Mouse (Mus musculus) erythroid progenitor cell, adult 5-6 weeks (primary cell): ENCODE results near the gene Tmem150c. TPM values are rescaled to one million over a fixed set of nuclear protein-coding genes. Genes with fewer than 3 reads are reported as not detected.

ENCODE experiments used
- ATAC-seq: replicated peaks from 2 replicates; pipeline ENCODE4 v1.8.0; 2016; ENCODE audit warnings: moderate number of reproducible peaks, mild to moderate bottlenecking, moderate TSS enrichment, inconsistent platforms; ENCODE audit not compliant: poor library complexity, low FRiP score, severe bottlenecking
- total RNA-seq, 2 experiments: library from RNA; stranded (forward) in 1 of 2; stranded (reverse) in 1 of 2; fragments of 150-400 nt in 1 of 2; fragments of 186-747, 209-891 nt in 1 of 2; gene quantifications; 2 replicates each; pipeline versions ENCODE4 v1.2.3 to v1.2.4; 2015 to 2017; ENCODE audit warnings: low replicate concordance in 2 of 2

Gene Tmem150c
- total RNA-seq, 2 experiments from 2014 or later, result 0.68 TPM; not detected in 1

- ATAC-seq, result no peak
Measured at GRCm38 (mm10) chr5:100059326-100059725, 100.3 kb downstream of the Tmem150c start.

GRCm38 (mm10) chr5:100058729-100059128, 100.9 kb downstream of the Tmem150c start:
- no peak for ATAC-seq

DNA sequence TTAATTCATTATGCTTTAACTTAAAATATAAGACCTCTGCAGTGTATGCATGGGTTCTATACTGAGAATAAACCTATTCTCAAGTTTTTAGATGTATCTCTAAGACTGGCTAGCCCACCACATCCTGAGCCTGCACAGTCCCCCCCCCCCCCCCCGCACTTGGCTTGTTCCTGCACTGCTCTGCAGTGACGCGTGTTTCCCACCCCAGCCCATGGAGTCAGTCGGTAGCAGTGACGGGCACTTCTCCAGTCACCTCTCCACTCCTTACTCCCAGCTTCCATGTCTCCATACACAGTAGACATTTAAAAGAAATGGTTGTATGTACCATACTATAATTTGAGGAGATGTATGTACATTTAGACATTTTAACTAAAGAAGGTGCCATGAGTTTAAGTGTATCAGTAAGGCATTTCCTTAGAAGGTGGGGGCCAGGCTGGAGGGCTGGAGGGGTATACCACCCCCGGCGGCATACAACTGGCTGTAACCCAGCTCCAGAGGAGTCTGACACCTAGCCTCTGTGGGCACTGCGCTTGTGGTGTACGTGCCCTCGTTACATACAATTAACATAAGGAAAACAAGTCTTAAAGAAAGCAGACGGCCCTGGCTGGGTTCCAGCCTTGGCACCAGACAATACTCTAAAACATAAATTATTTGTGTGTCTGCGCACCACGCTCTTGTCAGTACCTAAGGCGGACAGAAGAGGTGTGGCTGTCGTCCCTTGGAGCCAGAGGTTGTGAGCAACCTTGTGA, 102.0 kb downstream of the Tmem150c start:
- no peak for ATAC-seq

GRCm38 (mm10) chr5:100055866-100056369, 103.7 kb downstream of the Tmem150c start:
- ATAC-seq, result no peak

DNA sequence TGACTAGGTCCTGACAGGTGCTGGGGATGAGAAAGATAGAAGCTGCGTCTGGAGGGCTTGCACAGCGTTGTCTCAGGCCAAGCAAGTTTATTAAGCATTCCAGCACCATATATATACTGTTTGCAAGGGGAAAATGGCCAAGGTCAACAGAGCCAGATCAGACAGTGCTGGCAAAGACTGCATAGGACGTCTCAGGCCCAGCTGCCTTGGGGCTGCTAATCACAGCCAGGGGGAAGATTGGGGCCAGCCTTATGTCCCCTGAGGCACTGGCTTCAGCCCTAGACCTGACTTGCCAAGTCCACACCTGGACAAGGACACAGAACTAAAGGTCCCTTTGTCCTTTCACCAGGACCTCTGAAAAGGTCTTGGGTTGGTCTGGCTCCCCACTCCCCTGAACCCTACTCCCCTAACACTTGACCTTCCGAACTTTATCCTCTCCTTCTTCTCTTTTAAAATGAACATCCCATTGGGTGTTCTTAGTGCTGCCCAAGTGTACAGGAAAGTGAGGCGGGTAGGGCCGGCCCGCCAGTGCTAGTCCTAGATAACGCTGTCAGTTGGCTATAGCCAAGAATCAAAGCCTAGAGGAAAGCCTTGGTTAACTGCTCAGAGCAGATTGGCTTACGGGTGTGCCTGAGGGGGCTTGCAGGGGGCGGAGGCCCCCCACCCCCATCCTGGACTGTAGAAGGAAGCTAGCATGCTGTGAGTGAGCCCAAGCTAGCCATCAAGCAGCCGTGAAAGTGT, 104.6 kb downstream of the Tmem150c start:
- no peak; the same call in 1 of the 2 replicates for ATAC-seq

DNA sequence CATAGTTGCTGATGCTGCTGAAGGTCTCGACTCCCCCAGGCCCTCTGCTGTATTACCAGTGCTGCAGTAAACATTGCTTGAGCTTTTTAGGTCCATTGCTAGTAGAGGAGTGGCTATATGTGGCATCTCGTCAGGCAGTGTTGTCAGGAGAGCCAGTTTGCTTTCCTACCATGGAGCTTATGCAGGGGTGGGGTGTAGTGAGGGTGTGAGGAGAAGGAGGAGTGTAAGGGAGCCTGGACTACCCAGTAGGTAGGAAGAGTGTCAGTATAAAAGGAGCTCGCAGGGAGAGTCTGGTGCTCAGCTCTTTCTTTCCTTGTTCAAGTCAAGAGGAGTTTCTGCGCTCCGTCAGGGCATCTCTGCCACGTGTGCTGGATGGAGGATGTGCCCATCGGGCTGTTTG, 106.9 kb downstream of the Tmem150c start:
- ATAC-seq, result no peak

DNA sequence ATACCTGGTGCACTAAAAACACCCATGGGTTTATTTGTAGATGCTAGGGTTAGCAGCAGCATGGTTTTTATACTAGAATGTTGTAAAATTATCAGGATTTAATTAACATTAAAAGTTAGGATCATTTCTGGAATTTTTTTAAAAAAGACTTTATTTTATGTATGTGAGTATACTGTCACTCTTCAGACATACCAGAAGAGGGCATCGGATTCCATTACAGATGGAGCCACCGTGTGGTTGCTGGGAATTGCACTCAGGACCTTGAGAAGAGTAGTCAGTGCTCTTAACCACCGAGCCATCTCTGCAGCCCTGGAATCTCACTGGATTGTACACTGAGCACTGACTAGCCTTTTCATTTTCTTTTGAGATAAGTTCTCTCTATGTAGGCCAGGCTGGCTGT, 109.7 kb downstream of the Tmem150c start:
- no peak for ATAC-seq

DNA sequence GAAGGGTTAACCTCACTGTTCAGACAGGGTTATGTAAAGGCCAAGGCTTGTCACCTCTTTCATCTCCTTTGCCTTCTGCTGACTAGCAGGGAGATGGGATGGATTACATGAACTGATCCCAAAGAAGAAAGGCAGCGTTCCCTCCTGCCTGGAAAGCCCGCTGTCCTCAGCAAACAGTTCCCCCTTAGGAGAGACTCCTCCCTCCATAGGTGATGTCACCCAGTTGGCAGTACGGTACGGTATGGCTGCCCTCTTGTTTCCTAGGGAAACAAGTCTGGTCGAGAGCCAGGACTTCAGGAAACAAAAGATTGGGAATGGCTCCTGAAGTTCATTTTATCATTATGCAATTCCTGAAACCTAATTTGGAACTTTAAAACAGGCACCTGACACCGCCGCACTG, 111.7 kb downstream of the Tmem150c start:
- ATAC-seq, result no peak

- no peak for ATAC-seq
Measured at GRCm38 (mm10) chr5:100047143-100047640, 112.4 kb downstream of the Tmem150c start.

DNA sequence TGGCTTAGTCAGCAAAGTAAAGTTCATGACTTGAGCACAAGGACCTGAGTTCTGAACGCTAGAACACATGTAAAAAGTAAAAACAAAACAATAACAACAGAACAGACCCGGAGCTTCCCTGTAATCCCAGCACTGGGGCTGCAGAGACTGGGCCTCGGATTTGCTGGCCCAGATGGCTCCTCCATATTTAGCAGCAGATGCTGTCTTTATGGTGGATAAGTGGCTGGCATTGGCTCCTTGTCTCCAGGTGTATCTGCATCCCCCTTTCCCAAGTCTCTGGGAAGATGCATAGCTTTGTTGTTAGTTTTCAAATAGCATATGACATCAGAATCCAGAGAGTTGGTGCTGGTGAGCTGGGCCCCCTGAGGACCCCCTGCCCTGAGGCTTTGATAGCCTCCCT, 113.5 kb downstream of the Tmem150c start:
- no peak for ATAC-seq

- no peak for ATAC-seq
Measured at GRCm38 (mm10) chr5:100044621-100045020, 115.0 kb downstream of the Tmem150c start.

GRCm38 (mm10) chr5:100044030-100044429, 115.6 kb downstream of the Tmem150c start:
- no peak for ATAC-seq

DNA sequence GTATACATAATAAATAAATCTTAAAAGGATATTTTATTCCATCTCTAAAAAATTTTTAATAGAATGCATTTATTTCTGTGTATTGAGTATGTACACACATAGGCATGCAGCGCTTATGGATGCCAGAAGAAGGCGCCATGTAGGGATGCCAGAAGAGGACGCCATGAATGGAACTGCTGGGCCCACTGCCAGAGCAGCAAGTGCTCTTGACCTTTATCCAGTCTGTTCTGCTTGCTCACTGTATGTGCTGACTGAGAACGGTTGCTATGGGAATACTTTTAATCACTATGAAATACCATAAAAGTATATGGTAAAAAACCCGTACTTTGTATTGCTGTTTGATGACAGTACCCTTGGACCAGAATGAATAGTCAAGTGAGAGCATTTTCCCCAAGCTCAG, 116.2 kb downstream of the Tmem150c start:
- ATAC-seq, result no peak

GRCm38 (mm10) chr5:100042467-100042866, 117.1 kb downstream of the Tmem150c start:
- ATAC-seq, result no peak

- no peak for ATAC-seq
Measured at GRCm38 (mm10) chr5:100041272-100041671, 118.3 kb downstream of the Tmem150c start.

GRCm38 (mm10) chr5:100040281-100040784, 119.3 kb downstream of the Tmem150c start:
- no peak; the same call in 1 of the 2 replicates for ATAC-seq

DNA sequence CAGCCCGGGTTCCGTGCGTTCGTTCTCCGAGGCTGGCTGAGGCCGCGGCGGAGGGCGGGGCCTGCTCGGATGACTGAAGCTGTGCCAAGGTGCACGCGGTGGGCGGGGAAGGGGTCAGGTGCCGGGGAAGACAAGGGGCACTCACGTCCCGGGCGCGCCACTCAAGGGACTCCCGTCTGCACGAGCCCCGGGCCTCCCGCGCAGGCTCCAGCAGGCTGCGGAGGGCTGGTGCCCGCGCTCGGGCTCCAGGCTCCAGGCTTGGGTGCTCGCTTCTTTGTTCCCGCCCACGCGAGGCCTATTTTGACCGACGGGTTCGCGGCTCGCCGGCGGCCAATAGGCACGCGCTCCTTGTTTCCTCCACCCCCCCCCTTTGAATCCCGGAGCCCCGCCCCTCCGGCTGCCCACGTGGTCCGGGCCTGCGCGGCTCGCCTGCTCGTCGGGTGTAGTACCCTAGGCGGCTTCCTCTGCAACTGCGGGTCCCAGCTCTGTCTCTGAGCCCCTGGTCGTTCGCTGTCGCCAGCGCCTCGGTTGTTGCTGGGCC, 119.9 kb downstream of the Tmem150c start, which contains the start of the genes Hnrnpdl and Enoph1:
TSS of gene Hnrnpdl (minus strand) at position 63 of the 541 bp plus-strand sequence.
TSS of gene Enoph1 (plus strand) at position 384 of the 541 bp plus-strand sequence.
- ATAC-seq, result peak; percentile 82

GRCm38 (mm10) chr5:100038714-100039601, 120.7 kb downstream of the Tmem150c start:
- ATAC-seq, result peak; percentile 74
